Mouse (Mus musculus) ovary, postnatal 10 days (tissue): ENCODE results near the gene Mga.
A peak's percentile ranks its signal among the peaks of the same experiment; 100 is the strongest.

Experiments
- DNase-seq: peaks from one replicate; pipeline ENCODE4 v3.0.0; 2022; ENCODE audit warnings: low spot score

Gene Mga

DNA sequence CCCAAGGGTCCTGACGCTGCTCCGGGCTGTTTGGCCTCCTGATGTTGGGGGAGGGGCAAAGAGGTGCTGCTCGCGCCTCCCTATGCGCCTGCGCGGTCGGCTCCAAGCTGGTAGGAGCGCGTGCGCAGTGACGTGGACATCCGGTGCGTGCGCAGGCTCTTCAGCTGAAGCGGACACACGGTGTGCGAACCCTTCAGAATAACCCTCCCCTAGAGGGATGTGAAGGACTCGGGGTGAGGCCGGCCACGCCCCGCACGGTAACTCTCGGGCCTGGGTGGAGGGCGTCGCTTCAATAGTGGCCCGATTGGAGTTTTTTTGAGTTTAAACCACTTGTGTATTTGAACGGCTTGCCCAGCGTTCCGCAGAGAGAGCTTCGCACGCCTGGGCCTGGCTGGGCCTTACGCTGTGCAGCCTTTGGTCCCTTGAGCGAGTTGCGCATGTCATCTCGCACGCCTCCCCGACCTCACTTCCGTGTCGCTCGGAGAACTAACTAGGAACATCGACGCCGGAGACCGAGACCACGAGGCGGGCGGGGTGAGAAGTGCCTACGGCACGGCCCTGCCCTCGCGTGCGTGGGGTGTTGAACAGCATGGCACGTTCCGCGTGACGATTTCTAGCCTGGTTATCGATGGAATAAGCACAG lies at the start of gene Mga:
Gene Mga, plus strand, starts transcription at position 139 of the 643 bp plus-strand sequence.
- peak; percentile 92 for DNase-seq

DNA sequence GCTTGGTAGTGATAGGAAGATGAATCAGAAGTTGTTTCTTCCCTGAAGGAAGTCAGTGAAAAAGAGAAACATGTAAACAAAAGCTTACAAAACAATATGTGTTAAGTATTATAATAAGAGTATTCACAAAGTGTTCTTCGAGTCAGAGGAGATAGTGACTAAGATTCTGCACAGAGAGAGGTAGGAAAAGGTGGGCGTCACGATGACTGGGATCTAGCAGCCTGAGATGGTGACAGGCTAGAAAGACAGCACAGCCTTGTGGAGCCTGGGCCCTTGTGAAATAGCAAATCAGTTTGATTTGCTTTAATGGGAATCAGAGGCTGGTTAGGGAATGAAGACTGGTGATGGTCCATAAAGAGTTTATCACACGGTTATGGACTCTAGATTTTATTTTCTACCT lies 43.2 kb upstream of the Mga start:
- DNase-seq = no peak

DNA sequence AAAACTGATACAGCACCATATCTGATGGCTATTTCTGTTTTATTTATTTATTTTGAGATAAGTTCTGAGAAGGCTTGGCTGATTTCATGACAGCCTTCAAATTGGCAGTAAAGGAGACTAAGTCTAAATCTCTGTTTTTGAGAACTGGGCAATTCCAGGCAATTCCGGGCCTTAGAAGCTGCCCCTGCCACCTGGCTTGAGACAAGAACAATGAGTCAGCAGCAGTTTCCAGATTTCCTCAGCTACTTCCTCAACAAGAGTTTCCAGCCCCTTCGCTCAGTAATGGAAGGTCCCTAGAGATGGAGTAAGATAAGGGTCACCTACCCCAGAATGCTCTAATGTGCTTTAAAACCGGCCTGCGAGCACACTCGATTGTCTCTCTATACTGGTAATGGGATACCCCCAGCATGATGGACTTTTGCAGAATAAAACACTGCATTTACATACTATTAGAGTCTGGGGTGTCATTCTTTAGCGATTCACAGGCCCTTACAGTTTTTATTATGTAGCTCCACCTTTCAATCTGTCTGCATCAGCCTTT lies 41.6 kb upstream of the Mga start:
- no peak for DNase-seq

DNA sequence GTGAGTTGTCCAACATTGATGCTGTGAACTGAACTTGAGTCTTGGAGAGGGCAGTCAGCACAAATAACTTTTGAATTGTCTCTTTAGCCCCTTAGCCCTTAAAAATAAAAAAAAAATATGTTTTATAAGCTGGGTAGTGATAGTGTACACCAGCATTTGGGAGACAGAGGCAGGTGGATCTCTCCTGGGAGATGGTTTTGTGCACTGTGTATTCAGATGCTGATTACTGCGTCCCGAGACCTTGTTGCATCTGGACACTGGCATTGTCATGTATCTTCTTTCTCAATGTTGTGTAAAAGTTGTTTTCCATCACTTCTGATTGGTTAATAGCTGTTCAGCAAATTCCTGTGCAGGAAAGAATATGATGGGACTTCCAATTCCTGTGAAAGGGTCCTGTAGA lies 39.7 kb upstream of the Mga start:
- DNase-seq = no peak

DNA sequence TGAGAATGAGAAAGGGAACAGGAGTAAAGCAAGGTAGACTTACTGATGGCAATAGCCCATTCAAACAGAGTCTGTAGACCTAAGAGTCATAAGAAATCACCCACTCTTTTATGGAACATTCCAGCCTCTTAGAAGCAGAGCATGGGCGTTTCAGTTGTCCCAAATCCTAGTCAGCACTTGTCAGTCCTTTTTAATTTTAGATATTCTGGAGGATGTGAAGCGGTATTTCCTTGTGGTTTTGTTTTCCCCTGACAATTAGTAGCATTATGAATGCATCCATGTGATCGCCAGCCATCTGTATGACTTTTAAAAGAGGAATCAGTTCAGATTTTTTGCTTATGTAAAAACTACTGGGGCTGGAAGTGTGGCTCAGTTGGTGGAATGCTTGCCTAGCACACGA lies 32.5 kb upstream of the Mga start:
- DNase-seq = no peak

DNA sequence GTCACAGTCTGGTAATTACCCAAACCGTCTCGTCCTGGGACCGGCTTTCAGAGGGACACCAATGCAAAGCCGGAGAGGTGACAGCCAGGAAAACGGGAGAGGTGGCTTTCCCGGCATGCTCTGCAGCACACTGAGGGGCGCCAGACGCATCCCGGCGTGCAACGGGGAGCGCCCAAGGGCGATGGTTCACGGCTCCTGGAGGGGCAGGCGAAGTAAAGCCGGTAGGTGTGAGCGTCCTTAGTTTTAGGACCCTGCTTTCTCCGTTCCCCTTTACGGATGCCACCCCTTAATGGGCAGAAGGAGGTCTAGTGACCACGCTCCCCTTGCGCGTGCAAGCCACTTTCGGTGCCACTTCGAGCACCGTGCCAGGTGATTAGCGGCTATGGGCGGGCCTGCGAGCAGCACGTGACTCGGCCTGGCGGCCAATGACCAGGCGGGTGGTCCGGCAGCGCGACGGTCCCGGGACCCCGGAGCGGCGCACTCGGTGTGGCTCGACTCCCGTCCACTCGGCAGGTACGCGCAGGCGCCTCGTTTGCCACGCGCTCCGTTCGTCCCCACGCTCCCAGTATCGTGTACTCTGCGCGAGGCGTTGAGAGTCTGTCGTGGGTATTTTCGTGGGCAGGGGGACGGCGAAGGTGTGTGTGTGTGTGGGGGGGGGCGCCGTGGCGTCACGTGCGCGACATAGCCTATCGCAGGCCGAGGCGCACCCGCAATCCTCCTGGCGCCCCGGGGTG lies 24.5 kb upstream of the Mga start:
- peak; percentile 71 for DNase-seq

DNA sequence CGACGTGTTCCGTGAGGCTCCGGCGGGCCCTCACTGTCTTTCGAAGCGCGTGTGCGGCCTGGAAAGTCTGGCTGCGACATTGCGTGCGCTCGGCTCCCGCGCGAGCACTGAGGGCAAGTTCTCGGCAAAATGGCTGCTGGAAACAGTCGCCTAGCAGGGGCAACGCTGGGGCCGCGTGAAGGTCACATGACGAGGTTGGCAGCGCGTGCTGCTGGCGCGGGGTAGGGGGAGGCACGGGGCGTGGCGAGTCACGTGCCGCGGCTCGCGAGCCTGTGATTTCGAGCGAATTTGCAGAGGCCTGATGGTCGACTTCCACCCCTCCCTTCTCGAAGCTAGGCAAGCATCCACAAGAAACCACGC lies 23.9 kb upstream of the Mga start:
- DNase-seq = no peak

DNA sequence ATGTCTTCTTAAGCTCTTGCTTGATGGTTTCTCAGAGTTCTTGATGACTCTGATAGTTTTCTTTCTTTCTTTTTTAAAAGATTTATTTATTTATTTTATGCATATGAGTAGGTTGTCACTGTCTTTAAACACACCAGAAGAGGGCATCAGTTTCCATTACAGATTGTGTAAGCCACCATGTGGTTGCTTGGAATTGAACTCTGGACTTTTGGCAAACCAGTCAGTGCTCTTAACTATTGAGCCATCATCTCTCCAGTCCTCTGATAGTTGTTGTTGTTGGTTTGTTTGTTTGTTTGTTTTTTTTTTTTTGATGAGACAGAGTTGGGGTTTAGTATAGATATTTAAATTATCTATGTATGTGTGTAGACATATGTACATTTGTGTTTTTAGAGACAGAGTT lies 21.0 kb upstream of the Mga start:
- no peak for DNase-seq

DNA sequence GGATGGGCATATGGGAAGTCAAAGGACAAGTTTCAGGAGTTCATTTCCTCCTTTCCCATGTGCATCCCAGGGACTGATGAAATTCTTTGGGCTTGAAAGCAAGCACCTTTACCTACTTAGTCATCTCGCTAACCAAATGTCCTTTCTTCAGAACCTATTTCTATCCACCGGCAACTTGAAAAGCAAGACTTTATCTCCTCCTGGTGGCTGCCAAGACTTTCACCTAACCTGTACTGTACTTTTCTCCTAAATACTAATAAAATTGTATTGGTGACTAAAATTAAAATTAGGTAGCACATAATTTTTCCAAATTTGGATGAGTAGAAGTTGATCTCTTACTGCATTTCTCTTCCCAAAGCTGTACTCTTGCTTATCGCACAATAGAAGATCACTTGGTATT lies 9.8 kb upstream of the Mga start:
- no peak for DNase-seq

DNA sequence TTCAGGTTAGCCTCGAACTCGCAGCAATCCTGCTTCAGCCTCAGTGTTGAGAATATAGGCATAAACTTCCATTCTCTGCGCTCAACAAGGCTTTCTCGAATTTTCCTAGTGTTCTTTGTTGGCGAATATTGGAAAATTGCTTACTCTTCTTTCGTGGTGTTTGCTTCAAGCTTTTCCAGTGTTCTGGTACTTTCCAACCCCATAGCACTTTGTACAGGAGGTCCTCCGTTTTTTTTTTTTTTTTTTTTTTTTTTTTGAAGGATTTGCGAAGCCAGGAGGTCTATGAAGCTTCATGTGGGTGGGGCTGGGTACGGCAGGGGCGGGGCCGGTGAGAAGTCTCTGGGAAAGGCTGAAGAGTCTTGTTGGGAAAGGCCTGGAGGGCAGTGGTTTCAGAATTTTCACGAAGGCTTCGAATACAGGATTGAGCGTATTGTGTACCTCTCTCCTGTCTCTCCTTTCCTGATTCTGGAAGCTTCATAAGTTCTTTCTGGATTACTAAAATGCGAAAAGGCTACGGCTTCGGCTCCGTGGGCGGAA lies 407 bp upstream of the Mga start:
- DNase-seq = no peak

DNA sequence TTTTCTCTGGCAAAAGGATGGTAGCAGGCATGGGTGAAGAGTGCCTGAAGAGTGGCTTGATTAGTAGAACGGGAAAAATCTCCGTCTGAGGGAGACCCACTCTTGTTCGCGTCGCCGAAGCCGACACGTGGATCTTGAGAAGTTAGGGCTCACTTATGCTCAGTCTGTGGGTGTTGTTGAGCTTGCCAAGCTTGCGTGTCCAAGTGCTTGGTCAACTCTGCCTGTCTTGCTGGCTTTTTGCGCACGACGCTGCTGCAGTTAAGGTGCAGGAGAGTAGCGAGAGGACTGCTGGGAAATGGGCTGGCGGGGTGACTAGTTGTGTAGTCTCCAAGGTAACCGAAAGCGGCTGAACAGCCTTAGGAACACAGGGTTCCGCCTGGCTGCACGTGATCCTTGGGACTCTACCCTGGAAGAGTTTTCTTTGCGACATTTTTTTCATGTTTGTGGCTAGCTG lies 1.1 kb downstream of the Mga start:
- peak; percentile 2 for DNase-seq

DNA sequence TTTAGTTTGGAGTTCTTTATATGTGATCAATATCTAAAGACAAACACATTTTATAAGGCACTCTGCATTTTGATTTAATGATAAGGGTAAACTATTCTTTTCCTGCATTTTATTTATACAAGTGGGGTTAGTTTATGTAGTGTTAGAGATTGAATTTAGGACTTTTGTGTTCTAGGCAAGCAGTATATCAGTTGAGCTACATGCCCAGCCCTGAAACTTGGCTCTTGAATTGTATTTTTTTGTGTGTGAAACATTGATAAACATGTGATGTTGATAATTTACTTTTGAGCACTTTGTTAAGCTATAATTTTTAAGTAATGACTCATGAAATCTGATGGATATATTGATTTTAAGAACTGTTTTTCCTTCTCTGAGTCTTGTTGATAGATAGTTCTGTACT lies 19.0 kb downstream of the Mga start:
- DNase-seq = no peak

DNA sequence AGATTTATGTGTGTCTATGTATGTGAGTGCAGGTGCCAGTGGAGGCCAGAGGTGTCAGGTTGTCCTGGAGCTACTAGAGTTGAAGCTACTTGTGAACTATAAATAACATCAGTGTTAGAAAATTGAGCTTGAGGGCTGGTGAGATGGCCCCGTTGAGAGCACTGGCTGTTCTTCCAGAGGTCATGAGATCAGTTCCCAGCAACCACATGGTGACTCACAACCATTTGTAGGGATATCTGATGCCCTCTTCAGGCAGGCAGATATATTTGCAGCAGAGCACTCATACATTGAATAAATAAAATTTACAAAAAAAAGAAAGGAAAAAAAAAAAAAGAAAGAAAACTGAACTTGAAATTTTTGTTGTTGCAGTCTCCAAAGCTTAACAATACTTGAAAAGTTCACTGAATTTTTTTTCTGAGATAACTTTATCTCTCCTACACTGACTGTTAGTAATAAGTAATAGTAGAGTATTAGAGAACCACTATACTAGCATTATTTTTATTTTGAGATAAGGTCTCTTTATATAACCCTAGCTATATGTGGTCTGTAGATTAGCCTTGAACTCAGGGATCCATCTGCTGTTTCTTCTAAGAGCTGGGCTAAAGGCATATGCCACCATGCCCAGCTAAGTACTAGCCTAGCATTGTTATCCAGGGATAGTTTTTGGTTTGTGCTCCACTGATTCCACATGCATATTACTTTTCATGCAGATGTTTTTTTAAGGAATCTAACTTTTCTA lies 20.8 kb downstream of the Mga start:
- no peak for DNase-seq

DNA sequence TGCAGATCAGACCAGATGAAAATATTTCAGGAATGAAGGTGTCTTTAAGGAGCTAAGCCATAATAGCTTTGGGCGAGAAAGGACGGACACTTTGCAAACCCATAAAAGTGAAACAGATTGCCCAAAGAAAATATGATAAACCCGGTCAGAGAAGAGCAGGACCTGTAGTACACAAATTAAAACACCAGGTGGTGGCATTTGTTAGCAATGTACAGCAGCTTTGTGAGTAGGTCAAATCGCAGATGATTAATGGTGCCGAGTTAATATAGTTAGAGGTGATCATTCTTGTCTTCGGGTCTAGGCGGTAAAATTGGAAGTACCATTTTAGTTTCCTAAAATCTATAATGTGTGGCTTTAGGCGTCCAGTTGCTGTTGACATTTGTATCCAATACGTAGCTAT lies 73.5 kb downstream of the Mga start:
- no peak for DNase-seq

DNA sequence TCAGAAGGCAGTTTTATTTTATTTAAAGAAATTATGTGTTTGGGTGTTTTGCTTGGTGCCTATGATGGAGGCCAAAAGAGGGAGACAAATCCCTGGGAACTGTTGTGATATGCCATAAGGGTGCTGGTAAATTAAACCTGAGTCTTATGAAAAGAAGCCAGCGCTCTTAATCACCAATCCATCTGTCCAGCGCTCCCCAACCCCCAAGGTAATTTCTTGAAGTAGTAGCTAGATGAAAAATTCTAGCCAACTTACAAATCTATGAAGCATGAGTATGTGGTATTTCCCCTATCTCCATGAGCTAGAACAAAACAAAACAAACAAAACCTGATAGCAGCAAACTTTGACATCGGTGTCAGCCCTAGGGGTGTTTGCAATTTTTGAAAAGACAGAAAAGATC lies 74.3 kb downstream of the Mga start:
- no peak for DNase-seq

DNA sequence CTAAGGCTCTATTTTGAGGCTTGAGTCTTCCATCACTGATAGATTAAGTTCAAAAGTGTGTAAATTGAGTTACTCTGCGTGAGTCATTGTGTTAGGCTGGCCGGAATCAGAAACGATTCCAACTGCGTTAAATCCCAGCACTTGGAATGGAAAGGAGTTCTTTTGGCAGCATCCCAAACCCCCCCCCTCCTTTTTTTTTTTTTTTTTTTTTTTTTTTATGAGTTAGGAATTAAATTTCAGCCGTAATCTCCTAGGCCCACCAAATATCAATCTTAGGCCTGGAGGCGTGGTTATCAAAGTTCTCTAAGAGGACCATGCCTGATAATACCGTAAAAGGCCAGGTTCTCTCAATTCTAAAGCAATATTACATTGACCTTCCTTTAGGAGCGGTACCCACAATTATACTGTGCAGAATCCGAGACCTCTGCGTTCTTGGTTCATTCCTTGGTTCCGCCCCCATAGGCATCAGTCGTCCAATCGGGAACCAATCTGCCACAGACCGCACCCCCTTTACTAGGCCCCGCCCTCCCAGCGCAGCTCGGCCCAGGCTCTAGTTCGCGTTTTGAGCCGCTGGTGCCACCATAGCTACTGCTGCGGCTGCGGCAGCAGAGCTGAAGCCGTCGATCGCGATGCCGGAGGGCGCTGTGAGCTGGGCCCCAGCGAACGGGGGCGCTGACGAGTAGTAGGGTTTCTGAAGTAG lies 75.0 kb downstream of the Mga start:
- peak; percentile 83 for DNase-seq

DNA sequence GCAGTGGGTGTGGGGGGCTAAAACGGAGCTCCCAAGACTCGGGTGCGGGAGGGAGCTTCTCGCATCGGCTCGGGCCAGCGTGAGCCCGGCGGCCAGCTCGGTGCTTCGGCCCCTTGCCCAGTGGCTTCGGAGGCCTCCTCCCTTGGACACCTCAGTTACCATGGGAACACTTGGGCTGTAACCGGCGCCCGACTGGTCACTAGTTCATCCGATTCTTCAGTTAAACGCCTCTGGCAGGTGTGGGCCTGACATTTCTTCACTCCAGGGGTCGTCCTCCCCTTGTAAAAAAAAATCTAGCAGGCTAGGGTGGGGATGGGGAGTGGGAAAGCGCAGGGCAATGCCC lies 75.5 kb downstream of the Mga start, which contains the start of gene Mapkbp1:
Gene Mapkbp1, plus strand, starts transcription at position 163 of the 343 bp plus-strand sequence.
- DNase-seq = no peak

DNA sequence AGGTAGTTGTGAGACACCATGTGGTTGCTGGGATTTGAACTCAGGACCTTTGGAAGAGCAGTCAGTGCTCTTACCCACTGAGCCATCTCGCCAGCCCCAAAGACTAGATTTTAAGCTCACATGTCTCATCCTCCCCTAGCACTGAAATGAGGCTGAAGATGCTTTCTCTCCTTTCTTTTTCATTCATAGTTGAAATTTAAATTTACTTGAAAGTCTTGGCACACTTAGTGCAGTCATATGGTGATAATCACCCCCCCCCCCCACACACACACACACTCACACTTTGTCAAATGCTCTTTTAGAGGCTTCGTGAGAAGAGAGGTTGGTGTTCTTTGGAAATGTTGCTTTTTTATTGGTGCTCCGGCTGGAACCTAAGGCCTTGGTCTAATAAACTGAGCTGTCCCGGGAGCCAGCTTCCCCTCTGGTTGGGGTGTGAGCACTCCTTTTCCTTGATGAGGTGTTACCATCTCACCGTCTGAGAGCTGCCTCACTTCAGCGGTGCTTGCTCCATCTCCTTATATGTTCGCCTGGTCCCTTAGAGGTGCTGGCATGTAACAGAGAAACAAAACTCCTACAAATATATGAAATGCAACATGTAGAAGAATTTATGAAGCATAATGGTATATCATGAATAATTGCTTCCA lies 83.4 kb downstream of the Mga start:
- no peak for DNase-seq

DNA sequence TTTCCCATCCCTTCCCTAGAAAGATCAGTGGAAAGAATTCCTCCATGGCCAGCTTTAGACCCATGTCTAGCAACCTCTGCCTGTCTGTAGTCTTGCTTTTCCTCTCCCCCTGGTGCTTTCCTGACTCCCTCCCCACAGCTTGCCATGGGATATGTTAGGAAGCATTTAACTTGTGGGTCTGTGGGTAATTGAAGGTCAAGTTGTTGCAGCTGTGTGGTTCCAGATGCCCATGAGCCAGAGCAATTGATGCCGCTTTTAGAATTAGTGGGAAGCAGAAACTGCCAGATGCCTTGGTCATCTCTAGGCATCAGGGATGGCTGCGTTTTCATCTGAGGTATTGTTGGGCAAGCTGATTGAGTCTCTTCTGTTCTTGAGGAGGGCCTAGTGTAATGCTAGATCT lies 84.6 kb downstream of the Mga start:
- no peak for DNase-seq

DNA sequence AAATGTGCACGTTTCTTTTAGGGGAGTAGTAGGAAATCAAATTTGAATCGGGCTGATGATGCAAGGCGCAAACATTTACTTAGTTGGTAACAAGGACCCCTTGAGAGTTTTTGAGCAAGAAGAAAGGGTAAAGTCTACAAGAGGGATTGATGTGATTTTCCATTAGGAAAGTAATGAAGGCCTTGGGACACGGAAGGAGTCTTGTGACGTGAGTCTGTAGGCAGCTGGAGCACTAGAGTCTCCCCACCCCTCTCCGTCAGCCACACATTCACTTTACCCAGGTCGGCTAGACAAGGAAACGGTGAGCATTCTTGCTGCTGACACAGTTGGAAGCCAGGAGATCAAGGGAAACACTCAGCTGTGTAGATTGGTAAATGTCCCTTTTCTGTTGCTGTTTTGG lies 88.8 kb downstream of the Mga start:
- DNase-seq = no peak

DNA sequence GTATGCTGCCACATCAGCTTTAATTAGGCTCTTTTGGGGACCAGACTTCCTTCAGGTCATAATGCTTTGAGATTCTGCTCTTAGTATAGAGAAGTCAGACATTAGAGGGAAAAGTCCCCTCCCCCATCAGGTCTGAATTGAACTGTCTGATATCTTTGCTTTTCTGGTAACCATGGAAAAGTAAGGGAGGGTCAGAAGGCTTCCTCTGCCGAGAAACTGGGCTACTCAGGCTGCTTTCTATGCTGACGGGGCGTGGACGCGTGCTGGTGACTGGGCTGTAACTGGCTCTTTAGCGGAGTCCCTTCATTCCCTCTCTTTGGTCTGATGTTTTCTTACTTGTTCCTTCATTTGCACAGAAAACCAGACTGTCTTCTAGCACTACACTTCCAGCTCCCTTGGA lies 89.3 kb downstream of the Mga start:
- no peak for DNase-seq

DNA sequence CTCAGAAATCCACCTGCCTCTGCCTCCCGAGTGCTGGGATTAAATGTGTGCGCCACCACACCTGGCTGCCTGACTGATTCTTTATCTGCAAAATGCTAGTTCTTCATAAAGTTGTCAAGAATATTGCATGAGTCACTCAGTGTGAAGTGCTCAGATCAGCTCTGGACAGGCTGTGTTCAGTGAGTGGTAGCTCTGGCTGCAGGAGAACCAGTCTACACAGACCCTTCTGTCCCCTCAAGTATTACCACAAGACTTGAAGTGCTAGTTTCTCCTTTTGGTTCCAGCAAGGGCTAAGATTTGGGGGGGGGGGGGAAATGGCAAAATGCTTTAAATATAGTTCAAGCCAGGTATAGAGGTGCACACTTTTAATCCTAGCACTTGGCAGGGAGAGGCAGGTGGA lies 90.4 kb downstream of the Mga start:
- no peak for DNase-seq
